Mouse (Mus musculus) ovary, adult 10 weeks (tissue): Measurements from ENCODE around the gene Tbx6. TPM values are rescaled to one million over a fixed set of nuclear protein-coding genes. Genes with fewer than 3 reads are reported as not detected.

Experiments
- polyA plus RNA-seq: library from polyadenylated mRNA; stranded (reverse); fragments of 350-450 nt; fragmentation: Illumina TruSeq; extraction: RNeasy Lipid Tissue Mini Kit (QIAGEN cat#74804); gene quantifications from one replicate; pipeline ENCODE4 v1.2.3, GENCODE M21; 2014

Gene Tbx6
- polyA plus RNA-seq = not detected

DNA sequence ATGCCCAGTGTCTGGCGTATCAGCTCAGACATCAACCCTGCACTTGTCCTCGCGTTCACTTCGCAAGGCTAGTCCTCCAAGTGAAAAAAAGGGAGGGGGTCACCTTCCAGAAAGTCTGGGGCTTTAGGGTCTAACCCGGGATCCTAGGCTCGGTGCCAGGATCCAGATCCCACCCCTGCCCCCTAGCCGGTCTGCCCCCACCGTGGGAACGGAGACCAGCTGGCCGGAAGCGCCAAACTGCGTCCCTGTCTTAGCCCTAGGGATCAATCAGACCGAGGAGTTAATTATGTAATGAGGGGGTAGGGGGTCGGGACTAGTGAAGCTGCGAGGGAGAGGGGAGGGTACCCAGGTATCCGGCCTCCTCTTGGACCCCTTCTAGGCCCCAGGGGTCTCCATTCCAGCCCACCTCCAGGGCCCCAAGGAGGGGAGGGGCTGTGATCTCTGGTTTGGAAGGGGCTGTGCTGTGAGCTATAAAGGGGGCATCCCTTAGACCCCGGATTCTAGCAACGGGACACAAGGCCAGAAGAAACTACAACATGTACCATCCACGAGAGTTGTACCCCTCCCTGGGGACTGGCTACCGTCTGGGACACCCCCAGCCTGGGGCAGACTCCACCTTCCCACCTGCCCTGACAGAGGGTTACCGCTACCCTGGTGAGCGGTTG lies at the start of gene Tbx6:
Gene Tbx6, plus strand, starts transcription at position 513 of the 665 bp plus-strand sequence.

DNA sequence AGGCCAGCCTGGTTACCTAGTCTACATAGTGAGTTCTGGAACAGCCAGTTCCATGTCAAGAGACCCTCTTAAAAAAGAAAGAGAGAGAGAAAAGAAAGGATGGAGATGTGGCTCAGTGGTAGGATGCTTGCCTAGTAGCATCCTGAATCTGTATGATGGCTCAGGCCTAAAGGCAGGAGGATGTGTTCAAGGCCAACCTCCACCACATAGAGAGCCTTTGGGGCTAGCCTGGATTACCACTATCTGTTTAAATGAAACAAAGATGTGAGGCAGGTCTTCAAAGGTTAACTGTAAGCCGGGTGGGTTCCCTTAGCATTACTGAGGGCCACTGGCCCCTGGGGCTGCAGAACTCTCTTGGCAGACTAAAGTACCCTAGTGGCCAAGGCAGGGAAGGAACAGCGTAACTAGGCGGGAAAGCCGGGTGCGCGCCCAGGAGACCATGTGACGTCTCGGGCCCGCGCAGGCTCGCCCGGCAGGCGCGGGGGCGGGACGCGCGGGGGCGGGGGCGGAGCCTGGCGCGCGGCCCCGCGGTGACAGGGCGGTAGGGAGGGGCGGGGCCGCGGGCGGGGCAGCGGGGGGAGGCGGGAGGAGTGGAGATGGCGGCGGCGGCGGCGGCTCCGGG lies 22.1 kb upstream of the Tbx6 start, which contains the start of gene Mapk3:
Gene Mapk3, plus strand, starts transcription at position 552 of the 622 bp plus-strand sequence.

GRCm38 (mm10) chr7:126766201-126766600 lies 15.1 kb upstream of the Tbx6 start, which contains the start of gene Gdpd3:
Gene Gdpd3 (plus strand): TSS chr7:126766334.

DNA sequence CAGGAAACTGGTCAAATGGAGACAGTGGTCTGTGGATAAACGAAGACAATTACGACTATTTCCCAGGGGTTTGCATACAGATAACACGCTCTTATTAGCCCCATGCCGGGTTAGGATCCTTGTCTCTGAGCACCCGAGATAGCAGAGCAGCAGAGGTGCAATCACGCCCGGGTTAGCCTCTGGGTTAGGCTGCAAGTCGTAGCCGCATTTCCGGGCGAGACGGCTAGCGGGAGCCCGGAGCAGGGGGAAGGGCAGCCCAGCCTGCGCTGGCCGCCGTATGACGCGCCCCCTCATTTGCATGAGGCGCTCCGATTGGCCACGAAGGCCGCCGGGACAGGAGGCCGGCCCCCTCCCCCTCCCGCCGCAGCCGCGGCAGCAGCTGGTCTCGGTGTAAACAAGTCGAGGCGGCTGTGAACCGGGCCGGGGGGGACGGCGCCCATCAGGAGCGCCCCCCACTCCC lies 4.7 kb upstream of the Tbx6 start, which contains the start of gene Ypel3:
Gene Ypel3, plus strand, starts transcription at position 358 of the 460 bp plus-strand sequence.

GRCm38 (mm10) chr7:126791851-126792720 lies 10.8 kb downstream of the Tbx6 start, which contains the start of gene Ppp4c:
Gene Ppp4c (minus strand): TSS chr7:126792496.

DNA sequence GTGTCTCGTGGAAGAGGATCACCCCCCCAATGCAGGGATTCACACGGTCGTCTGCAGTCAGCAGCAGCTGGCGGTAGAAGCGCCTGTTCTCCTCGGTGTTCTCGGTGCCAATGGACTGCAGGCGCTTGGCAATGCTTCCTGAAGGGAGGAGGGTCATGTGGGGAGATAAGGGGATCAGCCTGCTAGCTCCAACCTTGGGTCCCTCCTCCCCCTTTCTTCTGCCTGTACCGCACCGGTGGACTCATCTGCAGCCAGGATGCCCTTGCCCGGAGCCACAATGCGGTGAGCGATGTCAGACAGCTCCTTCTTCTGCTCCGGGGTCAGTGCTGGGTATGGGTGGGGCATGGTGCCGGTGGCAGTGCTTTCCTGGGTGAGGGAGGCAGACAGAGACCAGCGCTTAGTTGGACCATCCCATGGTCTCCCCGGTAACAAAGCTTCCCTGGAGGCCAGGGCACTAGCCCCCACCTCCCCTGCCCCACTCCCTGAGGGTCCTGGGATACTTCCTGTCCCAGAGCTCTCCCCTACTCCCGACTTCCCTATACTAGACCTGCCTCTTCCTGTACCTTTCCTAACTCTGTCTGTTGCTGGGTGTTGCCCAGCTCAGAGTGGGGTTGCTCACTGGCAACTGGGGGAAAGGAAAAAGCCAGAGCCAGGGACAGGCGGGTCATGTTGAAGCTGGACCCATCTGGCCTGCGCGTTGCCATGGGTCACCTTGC lies 16.3 kb downstream of the Tbx6 start, which contains the start of gene Fam57b:
Gene Fam57b, plus strand, starts transcription at position 258 of the 716 bp plus-strand sequence.

GRCm38 (mm10) chr7:126831539-126831938 lies 50.3 kb downstream of the Tbx6 start, which contains the start of gene 4930451I11Rik:
Gene 4930451I11Rik (minus strand): TSS chr7:126831639.

Other genes with a start within 250 kb of the Tbx6 start
- gene Eif3c, start 215.1 kb upstream of the Tbx6 start, polyA plus RNA-seq = 340 TPM
- gene Apobr, start 196.5 kb upstream of the Tbx6 start, polyA plus RNA-seq = 0.26 TPM
- 1.4 TPM for gene Cln3, start 195.7 kb upstream of the Tbx6 start, polyA plus RNA-seq
- not detected for gene Il27, start 186.5 kb upstream of the Tbx6 start, polyA plus RNA-seq
- gene Nupr1, start 150.6 kb upstream of the Tbx6 start, polyA plus RNA-seq = 10.7 TPM
- gene Sgf29, start 132.2 kb upstream of the Tbx6 start, polyA plus RNA-seq = 2.7 TPM
- gene Sult1a1, start 105.1 kb upstream of the Tbx6 start, polyA plus RNA-seq = 42.1 TPM
- gene Bola2, start 86.1 kb upstream of the Tbx6 start, polyA plus RNA-seq = 0.26 TPM
- 1.2 TPM for gene Slx1b, start 85.7 kb upstream of the Tbx6 start, polyA plus RNA-seq
- 2.9 TPM for gene Coro1a, start 73.7 kb upstream of the Tbx6 start, polyA plus RNA-seq
- gene Mapk3, start 21.9 kb upstream of the Tbx6 start, polyA plus RNA-seq = 15.3 TPM
- not detected for gene Gdpd3, start 15.1 kb upstream of the Tbx6 start, polyA plus RNA-seq
- gene Ypel3, start 4.5 kb upstream of the Tbx6 start, polyA plus RNA-seq = 9.1 TPM
- 36.4 TPM for gene Ppp4c, start 11.0 kb downstream of the Tbx6 start, polyA plus RNA-seq
- gene Fam57b, start 16.2 kb downstream of the Tbx6 start, polyA plus RNA-seq = 1.5 TPM
- gene 4930451I11Rik, start 50.2 kb downstream of the Tbx6 start, polyA plus RNA-seq = not detected
- not detected for gene Doc2a, start 65.9 kb downstream of the Tbx6 start, polyA plus RNA-seq
- gene Hirip3, start 80.5 kb downstream of the Tbx6 start, polyA plus RNA-seq = 21.5 TPM
- gene Ino80e, start 80.9 kb downstream of the Tbx6 start, polyA plus RNA-seq = 19.9 TPM
- 8.2 TPM for gene Taok2, start 103.2 kb downstream of the Tbx6 start, polyA plus RNA-seq
- 6.6 TPM for gene Tmem219, start 141.4 kb downstream of the Tbx6 start, polyA plus RNA-seq
- 1.9 TPM for gene Kctd13, start 147.4 kb downstream of the Tbx6 start, polyA plus RNA-seq
- not detected for gene Asphd1, start 168.1 kb downstream of the Tbx6 start, polyA plus RNA-seq
- gene Sez6l2, start 169.1 kb downstream of the Tbx6 start, polyA plus RNA-seq = 2.7 TPM
- 13.1 TPM for gene Cdipt, start 194.4 kb downstream of the Tbx6 start, polyA plus RNA-seq
- gene Cdiptos, start 194.6 kb downstream of the Tbx6 start, polyA plus RNA-seq = 0.91 TPM
- gene Mvp, start 233.1 kb downstream of the Tbx6 start, polyA plus RNA-seq = 0.46 TPM
- not detected for gene Pagr1b, start 235.0 kb downstream of the Tbx6 start, polyA plus RNA-seq
- gene Pagr1a, start 235.9 kb downstream of the Tbx6 start, polyA plus RNA-seq = not detected
- gene Gm42742, start 239.6 kb downstream of the Tbx6 start, polyA plus RNA-seq = 0.60 TPM
- not detected for gene Prrt2, start 239.7 kb downstream of the Tbx6 start, polyA plus RNA-seq
- 33.1 TPM for gene Maz, start 245.6 kb downstream of the Tbx6 start, polyA plus RNA-seq